Mouse (Mus musculus) fibroblast of lung, adult 2 months (primary cell): Measurements from ENCODE around the gene Glt8d2.
A peak's percentile ranks its signal among the peaks of the same experiment; 100 is the strongest.

Source experiments
- DNase-seq: peaks from one replicate; pipeline ENCODE4 v3.0.0-alpha.2; 2011; ENCODE audit warnings: low read depth

Gene Glt8d2

GRCm38 (mm10) chr10:82690494-82690893, at the start of gene Glt8d2:
Glt8d2 (minus strand) TSS chr10:82690650.
- DNase-seq, result peak; percentile 84

DNA sequence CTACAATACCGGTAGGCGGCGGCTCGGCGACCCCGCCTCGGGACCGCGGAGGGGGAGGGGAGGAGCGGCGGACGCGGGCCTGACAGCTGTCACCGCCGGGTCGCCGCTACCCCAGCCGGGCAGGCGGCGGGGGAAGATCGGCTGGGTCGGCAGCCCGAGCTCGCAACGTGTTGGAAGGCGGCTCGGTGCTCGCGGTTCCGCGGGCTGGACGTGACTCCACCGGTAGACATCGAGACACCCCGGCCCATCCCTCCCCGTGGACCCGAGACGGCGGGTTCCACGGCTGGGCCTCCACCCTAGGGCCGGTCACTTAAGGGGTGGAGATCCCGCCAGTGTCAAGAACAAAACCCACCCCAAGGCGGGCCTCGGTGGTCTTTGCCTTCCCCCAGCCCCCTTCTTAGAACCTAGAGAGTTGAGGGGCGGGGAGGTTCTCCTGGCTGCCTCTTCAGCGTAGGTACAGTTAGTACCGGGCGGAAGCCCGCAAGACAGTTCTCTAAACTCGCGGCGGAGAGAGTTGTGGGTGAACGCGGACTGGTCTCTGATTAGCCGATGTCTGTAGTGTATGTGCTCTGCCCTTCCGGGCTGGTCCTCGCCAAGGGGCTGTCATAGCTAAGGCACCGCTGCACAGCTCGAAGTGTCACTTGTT, 9.0 kb upstream of the Glt8d2 start:
- no peak for DNase-seq

GRCm38 (mm10) chr10:82698712-82699261, 8.3 kb upstream of the Glt8d2 start:
- DNase-seq, result peak; percentile 46

- no peak for DNase-seq
Measured at GRCm38 (mm10) chr10:82697305-82697898, 7.0 kb upstream of the Glt8d2 start.

DNA sequence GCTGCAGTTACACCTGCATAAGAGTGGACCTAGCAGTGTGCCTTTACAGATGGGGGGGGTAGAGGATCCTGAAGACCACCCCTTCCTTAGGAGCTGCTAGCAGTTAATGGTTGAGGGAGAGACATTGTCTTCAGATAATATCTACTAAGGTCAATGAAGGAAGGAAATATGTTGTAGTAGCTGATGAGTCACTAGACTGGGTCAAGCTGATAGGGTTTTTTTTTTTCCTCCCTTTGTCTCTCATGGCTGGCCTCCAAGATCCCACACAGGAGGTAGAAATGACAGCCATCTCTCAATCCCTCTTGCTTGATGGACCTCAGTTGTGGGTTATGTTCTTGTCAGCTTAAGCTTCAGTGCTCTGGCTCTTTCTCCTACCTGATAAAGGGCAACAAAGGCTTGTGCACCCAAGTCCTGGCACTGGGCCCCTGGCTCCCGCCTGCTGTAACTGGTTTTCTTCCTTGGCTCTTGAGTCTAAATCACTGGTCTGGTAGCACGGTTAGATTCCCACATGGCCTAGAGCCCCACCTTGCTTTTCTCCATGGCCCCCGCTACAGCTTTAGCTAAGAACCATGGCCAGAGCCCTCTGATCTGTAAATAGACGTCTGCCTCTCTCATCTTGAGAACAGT, 6.1 kb upstream of the Glt8d2 start:
- no peak for DNase-seq

DNA sequence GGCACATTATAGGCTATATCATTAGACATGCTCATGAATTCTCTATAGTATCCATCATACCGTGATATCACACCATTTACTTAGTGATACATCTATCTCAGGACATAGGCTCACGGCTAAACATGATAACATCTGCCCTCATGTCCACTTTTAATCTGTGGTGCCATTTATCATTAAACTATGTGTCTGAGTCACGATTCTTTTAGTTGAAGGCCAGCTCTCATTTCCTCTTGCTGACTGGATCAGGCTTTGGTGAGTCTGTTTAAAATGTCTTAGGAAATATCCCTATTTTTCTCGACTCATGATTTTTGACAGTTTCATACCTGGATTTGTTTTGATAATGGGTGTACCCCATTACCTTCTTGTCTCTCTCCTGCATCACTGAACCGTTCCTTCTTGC, 5.5 kb upstream of the Glt8d2 start, which contains the start of gene Hcfc2:
TSS of gene Hcfc2 (plus strand) at position 205 of the 400 bp plus-strand sequence.
- DNase-seq, result no peak

DNA sequence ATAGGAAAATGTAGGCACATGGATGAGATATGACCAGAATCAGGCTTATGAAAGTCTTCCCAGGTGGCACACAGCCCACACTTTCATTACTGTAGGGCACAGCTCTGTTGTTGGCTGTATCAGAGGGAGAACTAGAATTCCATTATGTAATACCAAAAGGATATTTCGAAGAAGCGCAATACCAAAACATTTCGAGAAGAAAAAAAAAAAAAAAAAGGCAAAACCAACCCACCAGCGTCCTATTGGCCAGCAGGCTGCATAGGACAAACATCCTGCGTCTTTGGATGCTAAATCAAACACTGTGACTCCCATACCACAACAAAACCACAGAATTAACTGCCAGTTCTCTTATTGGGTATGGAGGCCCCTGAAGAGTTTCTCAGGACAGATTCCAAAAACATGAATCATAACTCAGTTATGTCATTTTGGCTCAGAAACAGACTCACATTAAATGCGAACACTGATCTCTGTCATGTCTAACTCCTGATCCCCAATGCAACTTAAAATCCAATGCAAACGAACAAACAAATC, 704 bp downstream of the Glt8d2 start:
- peak; percentile 59 for DNase-seq

GRCm38 (mm10) chr10:82685440-82685839, 5.0 kb downstream of the Glt8d2 start:
- no peak for DNase-seq

- DNase-seq, result no peak
Measured at GRCm38 (mm10) chr10:82681639-82682038, 8.8 kb downstream of the Glt8d2 start.

DNA sequence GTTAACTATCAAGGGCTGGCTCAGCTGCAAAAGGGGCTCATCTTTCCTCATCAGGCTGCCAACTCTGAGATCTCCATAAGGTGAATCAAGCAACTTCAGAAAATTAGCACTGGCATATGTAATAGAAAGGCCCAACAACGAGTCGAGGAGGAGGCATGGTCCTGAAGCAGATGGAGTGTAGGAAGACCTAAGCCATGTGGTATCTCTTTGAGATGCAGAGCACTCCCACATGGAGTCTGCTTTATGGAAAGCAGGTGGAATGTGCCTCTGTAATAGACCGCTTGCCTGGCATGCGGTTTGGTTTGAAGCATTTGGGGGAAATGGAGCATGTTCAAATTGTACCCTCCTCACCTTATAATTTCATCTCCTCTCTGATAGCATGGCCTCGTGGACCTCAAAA, 9.7 kb downstream of the Glt8d2 start:
- no peak for DNase-seq

DNA sequence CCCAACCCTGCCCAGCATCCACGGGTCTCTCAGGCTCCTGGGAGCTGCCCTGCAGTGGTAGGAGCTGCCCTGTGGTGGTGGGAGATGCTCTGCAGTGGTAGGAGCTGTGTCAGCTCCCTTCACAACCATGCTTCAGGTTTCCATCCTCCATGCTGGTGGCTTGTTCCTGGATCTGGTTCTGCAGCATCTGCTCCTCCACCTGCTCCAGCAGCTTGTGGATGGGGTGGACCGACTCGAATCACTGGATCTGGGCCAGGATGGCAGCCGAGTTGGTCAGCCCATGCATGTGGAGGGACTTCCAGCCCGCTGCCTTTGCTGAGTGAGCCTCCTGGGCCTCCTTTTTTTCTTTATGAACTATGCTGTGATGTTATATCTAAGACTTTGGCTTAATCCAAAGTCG, 13.5 kb downstream of the Glt8d2 start:
- DNase-seq, result no peak

DNA sequence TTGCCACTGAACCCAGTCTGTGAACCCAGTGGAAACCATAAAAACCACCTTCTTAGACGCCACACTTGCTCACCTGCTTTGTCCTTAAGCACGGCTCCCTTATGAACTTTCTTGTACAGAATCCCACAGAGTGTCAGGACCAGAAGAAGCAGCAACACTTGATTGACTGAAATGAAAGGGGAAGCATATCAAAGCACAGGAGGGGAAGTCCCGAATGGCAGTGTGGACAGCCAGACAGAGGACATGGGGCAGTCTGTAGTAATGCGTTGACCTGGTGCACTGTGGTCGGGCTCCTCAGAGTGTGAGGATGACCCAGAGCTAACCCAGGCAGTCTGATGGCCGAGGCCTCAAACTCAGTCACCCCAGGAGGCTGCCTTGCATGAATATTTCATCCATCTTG, 20.2 kb downstream of the Glt8d2 start:
- no peak for DNase-seq

- peak; percentile 65 for DNase-seq
Measured at GRCm38 (mm10) chr10:82666436-82667234, 23.8 kb downstream of the Glt8d2 start.

- DNase-seq, result no peak
Measured at GRCm38 (mm10) chr10:82665951-82666350, 24.5 kb downstream of the Glt8d2 start.

DNA sequence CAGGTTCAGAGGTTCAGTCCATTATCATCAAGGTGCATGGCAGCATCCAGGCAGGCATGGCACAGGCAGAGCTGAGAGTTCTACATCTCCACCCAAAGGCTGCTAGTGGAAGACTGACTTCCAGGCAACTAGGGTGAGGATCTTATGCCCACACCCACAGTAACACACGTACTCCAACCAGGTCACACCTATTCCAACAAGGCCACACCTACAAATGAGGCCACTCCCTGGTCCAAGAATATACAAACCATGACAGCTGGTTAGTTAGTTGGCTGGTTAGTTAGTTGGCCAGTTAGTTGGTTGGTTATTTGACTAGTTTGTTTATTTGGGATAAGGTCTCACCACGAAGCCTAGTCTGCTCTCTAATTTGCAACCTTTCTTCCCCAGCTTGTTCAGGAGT, 27.2 kb downstream of the Glt8d2 start:
- DNase-seq, result no peak

- DNase-seq, result no peak
Measured at GRCm38 (mm10) chr10:82662267-82662990, 28.0 kb downstream of the Glt8d2 start.

- no peak for DNase-seq
Measured at GRCm38 (mm10) chr10:82661820-82662219, 28.6 kb downstream of the Glt8d2 start.

DNA sequence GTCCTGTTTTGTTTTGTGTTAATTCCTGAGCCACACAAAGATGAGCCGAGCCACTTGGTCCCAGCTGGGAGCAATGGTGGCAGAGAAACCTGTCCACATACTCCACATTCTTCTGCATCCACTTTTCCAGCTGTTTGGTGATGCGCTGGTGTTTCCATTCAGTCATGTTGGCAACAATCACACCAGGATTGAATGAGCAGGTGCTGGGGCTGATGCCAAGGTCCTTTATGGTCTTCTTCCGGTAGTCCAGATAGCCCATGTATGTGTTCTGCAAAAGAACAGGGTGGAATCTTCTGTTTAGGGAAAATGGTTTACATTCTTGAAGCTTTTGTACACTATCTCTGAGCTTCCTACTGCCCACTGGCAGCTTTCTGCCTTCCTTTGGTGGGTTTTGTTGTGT, 35.9 kb downstream of the Glt8d2 start:
- no peak for DNase-seq

DNA sequence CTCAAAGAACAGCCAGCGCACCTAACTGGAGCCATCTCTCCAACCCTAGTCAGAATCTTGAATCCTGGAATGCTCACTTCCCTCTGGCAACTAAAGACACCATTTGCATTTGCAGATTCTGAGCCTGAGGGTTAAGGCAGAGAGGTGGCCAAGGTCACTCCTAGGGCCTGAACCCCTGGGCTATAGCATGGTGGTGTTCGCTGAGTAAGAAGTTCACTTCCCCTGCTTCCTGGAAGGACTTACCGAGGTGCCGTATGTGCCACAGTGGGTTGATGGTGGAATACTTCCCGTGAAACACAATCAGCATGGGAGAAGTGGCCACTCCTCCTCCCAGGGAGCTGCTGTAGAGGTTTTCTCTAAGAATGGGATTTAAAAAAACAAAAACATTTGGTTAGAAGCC, 37.8 kb downstream of the Glt8d2 start:
- no peak for DNase-seq

DNA sequence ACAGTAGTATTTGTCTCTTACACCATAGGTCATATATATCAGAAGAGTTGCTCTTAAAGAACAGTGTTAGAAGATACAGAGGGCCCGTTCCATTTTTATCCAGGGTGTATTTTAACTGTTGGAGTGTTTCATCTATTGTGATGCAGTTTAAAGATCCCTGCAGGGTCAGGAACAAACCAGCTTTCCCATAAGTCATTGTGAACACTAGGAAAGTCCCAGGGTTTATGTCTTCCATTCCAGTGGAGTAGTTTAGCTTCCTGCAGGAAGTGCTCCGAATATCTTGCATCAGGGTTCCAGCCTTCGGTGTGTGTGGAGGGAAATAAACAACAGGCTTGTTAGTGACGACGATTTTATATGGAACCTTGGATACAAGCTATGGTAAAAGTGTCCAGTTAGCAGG, 39.2 kb downstream of the Glt8d2 start:
- no peak for DNase-seq

GRCm38 (mm10) chr10:82647205-82647811, 43.1 kb downstream of the Glt8d2 start:
- no peak for DNase-seq
